Mouse (Mus musculus): ENCODE results near the gene Hoxb4.

- TF ChIP-seq CTCF (IDR thresholded peaks at IDR 0.05; ENCODE audit: extremely low read depth, insufficient read depth, insufficient read length, insufficient replicate concordance), result no peak
- TF ChIP-seq POLR2A (IDR thresholded peaks at IDR 0.05; ENCODE audit: low read depth, low read length), result no peak
Observed at GRCm38 (mm10) chr11:96349491-96350340, 31.6 kb downstream of the Hoxb4 start.

Data from spleen, adult 2 months (tissue).